Mouse (Mus musculus): ENCODE data around the gene Parp9.
"Not testable (repeated sequence)": the region's sequence is repeated elsewhere in the genome, so short reads cannot be mapped to it uniquely, and the experiment has no call there.

The Parp9 gene

GRCm38 (mm10) chr16:35938211-35939151, at the start of gene Parp9, which contains the start of gene Dtx3l:
Gene Parp9 (plus strand): TSS chr16:35938470.
Gene Dtx3l (minus strand): TSS chr16:35939151.
- DNase-seq: peak; percentile 26

DNA sequence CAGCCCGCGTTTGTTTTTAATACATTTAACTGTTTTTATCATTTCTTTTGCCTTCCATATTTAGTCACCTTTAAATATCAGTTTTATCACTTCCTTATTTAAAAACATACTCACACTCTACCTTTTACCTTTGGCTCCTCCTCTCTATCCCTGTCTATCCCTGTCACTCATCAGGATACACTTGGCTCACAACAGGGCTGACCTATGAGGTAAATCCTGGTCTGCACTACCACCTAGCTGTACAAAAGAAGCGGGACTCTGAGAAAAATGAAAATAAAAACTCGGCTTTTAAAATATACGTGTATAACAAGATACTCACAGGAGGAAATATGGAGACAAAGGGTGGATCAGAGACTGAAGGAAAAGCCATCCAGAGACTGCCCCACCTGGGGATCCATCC, 49.4 kb upstream of the Parp9 start:
- no peak for DNase-seq

GRCm38 (mm10) chr16:35890645-35891044, 47.6 kb upstream of the Parp9 start:
- DNase-seq: no peak

- not testable (repeated sequence) for DNase-seq
These were observed 46.7 kb upstream of the Parp9 start for GRCm38 (mm10) chr16:35891603-35892002.

DNA sequence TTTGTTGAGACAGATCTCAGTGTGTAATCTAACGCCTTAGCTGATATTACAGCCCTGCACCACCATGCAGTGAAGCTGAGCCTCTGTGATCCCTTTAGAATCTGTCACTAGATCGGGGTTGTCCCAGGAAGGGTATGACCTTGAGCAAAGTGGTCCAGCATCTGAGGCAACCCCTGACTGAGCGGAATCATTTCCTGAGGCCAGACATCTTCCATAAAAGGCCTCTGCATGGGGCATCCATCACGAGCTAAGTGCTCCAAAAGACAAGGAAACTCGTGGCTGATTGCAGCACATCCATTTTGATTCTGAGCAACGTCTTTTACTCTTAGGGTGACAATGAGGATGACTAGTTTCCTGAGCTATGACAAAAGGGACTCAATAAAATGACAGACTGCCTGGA, 43.3 kb upstream of the Parp9 start:
- DNase-seq: no peak

DNA sequence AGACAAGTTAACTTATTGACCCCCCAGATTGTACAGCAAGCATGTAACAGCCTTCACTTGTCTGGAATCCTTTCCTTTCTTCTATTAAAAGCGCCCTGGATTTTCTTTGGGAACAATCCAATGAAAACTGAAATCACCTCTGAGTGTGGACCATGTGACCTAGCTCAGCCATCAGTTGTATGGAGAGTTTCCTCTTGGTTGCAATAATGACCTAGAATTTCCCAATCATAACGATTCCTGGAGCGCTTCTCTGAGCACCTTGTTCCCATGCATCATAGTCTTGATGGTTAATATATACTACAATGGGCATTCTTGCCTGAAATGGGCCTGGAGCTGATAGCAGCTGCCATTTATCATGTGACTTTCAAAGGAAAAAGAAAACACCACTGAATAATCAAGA, 37.7 kb upstream of the Parp9 start:
- DNase-seq: no peak

- no peak for DNase-seq
These were observed 35.1 kb upstream of the Parp9 start for GRCm38 (mm10) chr16:35903014-35903640.

DNA sequence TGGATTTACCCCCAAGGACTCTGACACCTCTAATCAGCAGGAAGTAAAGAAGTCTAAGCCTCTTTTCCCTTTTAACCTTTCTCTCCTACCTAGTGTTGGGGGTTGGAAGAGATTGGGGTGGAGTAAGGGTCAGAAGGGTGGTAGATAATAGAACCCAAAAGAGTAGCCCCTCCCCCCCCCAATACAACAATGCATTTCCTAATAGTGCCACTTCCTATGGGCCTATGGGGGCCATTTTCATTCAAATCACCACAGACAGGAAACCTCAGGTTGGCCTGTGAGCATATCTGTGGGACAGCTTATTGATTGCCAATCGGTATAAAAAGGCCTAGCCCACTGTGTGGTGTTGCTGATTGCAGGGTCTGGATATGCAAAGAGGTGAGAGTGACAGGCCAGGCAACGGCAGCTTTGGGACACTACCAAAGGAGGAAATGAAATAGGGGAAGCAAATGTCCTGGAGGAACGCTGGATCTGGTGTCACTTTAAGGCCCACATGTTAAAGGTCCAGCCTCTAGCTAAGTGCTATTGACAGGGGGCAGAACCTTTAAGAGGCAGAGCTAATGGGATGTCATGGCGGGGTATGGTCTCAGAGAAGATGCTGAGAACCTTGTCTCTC, 34.0 kb upstream of the Parp9 start:
- DNase-seq: no peak

- DNase-seq: no peak
These were observed 32.9 kb upstream of the Parp9 start for GRCm38 (mm10) chr16:35905355-35905754.

DNA sequence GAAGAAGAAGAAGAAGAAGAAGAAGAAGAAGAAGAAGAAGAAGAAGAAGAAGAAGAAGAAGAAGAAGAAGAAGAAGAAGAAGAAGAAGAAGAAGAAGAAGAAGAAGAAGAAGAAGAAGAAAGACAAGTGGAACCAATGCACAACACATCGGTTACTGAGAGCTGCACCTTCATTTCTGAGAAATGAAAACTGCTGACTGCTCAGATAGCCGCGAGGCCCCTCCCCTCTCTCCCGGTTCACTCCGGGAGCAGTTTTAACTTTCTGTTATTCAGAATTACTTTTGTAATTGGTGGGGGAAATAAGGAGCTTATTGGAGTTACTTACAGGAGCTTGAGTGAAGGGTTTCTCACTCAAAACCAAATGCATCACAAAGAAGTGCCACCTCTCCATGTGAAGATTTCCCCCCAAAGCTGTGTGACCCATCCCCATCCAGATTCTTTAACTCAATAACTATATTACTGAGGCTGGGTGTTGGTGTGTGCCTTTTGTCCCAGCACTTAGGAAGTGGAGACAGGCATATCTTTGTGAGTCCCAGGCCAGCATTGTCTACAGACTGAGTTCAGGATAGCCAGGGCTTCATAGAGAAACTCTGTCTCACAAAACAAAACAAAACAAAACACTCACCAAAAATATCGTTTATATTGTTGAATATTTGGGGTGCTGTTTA, 32.3 kb upstream of the Parp9 start:
- no peak for DNase-seq

DNA sequence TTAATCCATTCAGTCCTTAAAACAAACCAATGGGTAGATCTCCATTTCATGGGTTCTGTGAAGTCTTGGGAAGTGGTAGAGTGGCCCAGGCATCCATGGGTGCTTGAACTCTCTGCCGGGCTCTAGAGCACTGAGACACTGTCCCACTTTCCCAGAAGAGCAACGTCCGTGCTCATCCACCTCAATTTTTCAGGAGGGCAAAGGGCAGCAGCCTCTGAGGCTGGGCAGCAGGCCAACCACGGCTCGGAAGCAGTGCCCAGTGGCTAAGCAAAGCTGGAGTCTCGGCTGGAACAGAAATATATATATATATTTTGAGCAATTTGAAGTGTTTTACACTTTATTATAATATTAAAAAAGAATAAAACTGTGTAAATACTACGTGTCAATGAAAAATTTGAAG, 31.4 kb upstream of the Parp9 start:
- no peak for DNase-seq

- DNase-seq: peak; percentile 26
These were observed 30.7 kb upstream of the Parp9 start for GRCm38 (mm10) chr16:35907432-35908201.

DNA sequence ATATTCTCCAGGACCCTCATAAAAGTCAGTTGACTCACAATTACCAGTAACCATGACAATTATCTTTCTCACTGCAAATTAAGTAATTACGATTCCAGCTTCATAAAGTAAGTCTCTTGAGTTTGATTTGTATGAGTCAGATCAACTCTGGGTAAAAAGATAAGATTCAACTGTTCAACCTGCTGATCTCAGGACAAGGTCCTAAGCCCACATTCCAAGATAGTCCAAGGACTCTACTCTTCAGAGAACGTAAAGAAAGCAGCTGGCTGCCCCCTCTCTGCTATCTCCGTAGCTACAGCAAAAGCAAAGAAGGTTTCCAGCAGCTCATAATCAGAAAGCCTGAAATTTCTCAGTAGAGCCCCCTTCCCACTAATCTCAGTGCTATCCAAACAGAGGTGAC, 26.8 kb upstream of the Parp9 start:
- no peak for DNase-seq

GRCm38 (mm10) chr16:35913526-35913925, 24.7 kb upstream of the Parp9 start:
- DNase-seq: no peak

GRCm38 (mm10) chr16:35914301-35914700, 24.0 kb upstream of the Parp9 start:
- no peak for DNase-seq

GRCm38 (mm10) chr16:35918721-35919543, 19.3 kb upstream of the Parp9 start:
- DNase-seq: no peak

DNA sequence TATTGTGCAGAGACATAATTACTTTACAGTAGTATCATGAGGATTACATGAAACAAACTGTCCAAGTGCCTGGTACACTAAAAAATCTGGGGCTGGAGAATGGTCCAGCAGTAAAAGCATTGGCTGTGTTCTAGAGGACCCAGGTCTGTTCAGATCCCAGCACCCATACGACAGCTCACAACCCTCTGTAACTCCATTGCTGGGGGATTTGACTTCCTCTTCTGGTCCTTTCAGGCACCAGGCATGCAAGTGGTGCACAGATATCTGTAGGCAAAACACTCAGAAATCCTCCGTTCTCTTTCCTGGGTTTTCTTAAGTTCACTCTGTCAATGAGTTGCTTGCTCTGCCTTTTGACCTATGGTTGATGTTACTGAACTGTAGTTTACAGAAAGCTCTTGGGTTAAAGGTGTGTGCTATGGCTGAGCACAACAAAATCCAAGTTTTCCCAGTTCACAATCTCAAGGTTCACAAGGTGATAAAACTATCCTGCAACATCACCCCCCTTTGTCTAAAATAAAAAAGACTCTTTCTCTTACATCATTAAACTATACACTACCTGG, 16.5 kb upstream of the Parp9 start:
- no peak for DNase-seq

DNA sequence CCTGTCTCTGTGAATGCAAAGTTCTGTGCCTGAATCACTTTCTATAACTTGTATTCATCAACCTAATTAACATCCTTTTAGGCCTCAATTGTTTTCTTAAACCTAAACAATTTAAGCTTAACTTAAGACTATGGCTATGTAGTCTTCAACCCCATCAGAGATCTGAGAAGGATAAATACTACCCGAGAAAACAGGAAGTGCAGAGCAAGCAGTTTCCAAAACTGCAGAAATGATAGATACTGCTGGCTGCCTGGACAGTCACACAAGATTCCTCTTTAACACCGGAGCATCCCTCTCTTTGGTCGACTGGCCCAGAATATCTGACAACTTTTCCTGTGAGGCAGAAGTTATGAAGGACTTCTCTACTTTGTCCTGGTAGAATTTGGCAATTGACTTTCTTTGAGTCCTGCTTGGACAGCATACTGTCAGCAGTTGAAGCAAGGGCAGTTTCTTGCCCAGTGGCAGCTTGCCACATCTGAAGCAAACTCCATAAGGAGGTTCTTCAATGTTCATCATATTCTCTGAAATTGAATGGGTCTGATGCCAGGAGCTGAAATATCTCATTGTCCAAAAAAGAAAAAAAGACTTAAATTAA, 15.9 kb upstream of the Parp9 start:
- no peak for DNase-seq

DNA sequence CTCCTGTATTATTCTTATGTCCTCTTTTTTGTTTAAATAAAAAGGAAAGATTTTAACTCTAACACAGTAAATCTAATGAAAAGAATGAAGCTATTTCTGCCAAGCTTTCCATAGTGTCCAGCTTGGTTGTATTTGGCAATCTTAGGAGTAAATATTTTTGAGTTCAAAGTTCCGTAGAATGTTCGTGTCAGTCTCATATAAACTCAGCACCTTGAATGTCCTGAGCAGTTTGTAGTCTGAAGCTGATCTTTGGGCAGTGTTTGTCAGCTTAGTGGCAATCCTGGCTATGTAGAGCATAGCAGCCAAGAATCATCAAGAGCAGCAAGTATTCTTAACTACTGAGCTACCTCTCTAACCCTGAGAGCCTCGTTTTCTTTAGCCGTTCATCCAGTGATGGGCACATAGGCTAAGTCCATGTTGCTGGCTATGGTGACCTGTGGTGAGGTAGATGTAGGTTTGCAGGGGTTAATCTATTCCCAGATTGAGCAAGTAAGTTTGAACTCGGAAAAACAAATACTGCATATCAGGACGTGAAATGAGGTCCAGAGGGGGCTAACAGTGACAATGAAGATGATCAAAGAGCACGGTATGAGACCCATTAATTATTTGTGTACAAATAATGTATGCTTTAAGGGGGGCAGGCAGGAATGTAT, 14.6 kb upstream of the Parp9 start:
- no peak for DNase-seq

GRCm38 (mm10) chr16:35924341-35924740, 13.9 kb upstream of the Parp9 start:
- DNase-seq: no peak

Data from cerebellum, adult 9-10 months (tissue).